Mouse (Mus musculus) heart, postnatal 0 days (tissue): ENCODE data around the gene Itpk1.

Source experiments
- CTCF ChIP-seq: IDR thresholded peaks from 2 replicates; pipeline ENCODE4 v1.5.1; 2016; ENCODE audit warnings: antibody characterized with exemption, control low read depth, low read depth
- EP300 ChIP-seq: IDR thresholded peaks from 2 replicates; pipeline ENCODE4 v1.6.1; 2016; ENCODE audit warnings: antibody characterized with exemption, low read depth

- no peak for TF ChIP-seq CTCF
- no peak for TF ChIP-seq EP300
Measured at GRCm38 (mm10) chr12:102551186-102551585, 153.5 kb downstream of the Itpk1 start.
